Mouse (Mus musculus) neural tube, embryonic 12.5 days (tissue): Measurements from ENCODE around the gene Dcst2. TPM values are rescaled to one million over a fixed set of nuclear protein-coding genes. Genes with fewer than 3 reads are reported as not detected.

Source experiments
- ATAC-seq: fragments of 200-750 bp; cut with Nextera tagmentation; 2 replicates; pipeline ENCODE4 v1.8.0; 2017; ENCODE audit warnings: low read depth, mild to moderate bottlenecking, moderate TSS enrichment, moderate library complexity; ENCODE audit not compliant: low FRiP score
- H3K27ac ChIP-seq: fragments of 300-500 bp; sonication (generic); 2 replicates; pipeline ENCODE4 v1.5.1; 2016
- H3K27me3 ChIP-seq: fragments of 300-500 bp; sonication (generic); replicated peaks from 2 replicates; pipeline ENCODE4 v1.6.1; 2016; ENCODE audit warnings: mild to moderate bottlenecking
- H3K36me3 ChIP-seq: fragments of 300-500 bp; sonication (generic); 2 replicates; pipeline ENCODE4 v1.6.1; 2016; ENCODE audit warnings: mild to moderate bottlenecking
- H3K4me1 ChIP-seq: fragments of 300-500 bp; sonication (generic); 2 replicates; pipeline ENCODE4 v1.6.1; 2016
- H3K4me2 ChIP-seq: fragments of 300-500 bp; sonication (generic); replicated peaks from 2 replicates; pipeline ENCODE4 v1.6.1; 2016; ENCODE audit warnings: mild to moderate bottlenecking
- H3K4me3 ChIP-seq: fragments of 300-500 bp; sonication (generic); 2 replicates; pipeline ENCODE4 v1.5.1; 2016
- H3K9ac ChIP-seq: fragments of 300-500 bp; sonication (generic); 2 replicates; pipeline ENCODE4 v1.6.1; 2016; ENCODE audit warnings: mild to moderate bottlenecking
- H3K9me3 ChIP-seq: fragments of 300-500 bp; sonication (generic); 2 replicates; pipeline ENCODE4 v1.6.1; 2016; ENCODE audit warnings: mild to moderate bottlenecking
- WGBS: fragments of 180-500 bp; shearing (Covaris S2); methylation state at CpG from one replicate; pipeline ENCODE4 v1.1.7; 2016; 5-methylcytosine and 5-hydroxymethylcytosine counted together
- polyA plus RNA-seq: library from polyadenylated mRNA; unstranded; fragments of >200 nt; fragmentation: Nextera tagmentation; extraction: Ambion mirVana; gene quantifications from 2 replicates; pipeline ENCODE4 v1.2.1, GENCODE M21; 2016

Gene Dcst2
- polyA plus RNA-seq = 0.10 and 0.17 TPM in 2 replicates

DNA sequence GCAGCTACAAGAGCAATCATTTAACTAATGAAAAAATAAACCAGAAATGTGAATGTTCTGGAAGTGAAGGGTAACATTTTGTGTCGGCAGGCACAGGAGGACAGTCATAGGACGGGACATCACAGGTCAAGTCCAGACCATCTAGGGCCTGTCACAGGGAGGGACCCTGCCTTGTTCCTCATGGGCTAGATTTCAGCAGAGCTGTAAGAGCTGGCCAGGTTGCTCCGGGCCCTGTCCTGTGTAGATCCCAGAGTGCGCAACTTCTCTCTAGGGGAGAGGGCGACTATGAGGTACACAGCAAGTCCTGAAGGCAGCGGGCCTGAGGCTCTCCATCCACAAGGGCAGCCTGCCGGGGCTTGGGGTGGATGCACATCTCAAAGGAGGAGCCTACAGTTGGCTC is at the start of gene Dcst2:
Dcst2 (plus strand) TSS at position 301 of the 400 bp plus-strand sequence.
- no peak within 1 kb of the TSS for H3K9ac ChIP-seq
- no peak within 1 kb of the TSS for H3K4me2 ChIP-seq
- no peaks in the 10 kb centered on the region for H3K27me3 ChIP-seq
- 84% methylated on average over 7 of the region's 7 CpGs for WGBS
- H3K4me3 ChIP-seq = no peak within 1 kb of the TSS
- H3K9me3 ChIP-seq = no peaks in the 10 kb centered on the region
- no peak within 1 kb of the TSS for H3K27ac ChIP-seq
- no peak for ATAC-seq
- no peaks in the 10 kb centered on the region for H3K4me1 ChIP-seq
- H3K36me3 ChIP-seq = no peaks in the 10 kb centered on the region

DNA sequence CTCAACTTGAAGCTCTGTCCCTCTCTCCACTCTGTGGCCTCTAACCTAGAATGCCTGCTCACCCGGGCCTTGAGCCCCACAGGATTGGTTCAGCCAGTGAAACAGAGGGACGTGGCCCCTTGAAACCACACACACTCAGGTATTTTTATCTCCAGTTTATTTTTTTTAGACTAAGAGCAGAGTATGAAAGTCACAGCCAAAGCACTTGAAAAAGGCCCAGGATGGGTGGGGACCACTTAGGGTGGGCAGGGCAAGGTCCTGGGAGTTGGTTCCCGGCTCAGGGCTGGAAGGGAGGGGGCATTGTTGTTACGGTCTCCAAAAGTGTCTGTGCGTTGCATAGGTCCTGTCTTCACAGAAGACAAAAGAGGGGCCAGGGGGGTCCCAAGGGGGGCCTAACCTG is 47.4 kb upstream of the Dcst2 start:
- H3K4me3 ChIP-seq = no peak overlapping the region
- no peak overlapping the region for H3K27ac ChIP-seq
- no peak overlapping the region for H3K9ac ChIP-seq
- H3K36me3 ChIP-seq = peaks cover 21% of the 10 kb centered on the region
- H3K9me3 ChIP-seq = no peaks in the 10 kb centered on the region
- H3K4me2 ChIP-seq = no peak overlapping the region
- 76% methylated on average over 5 of the region's 5 CpGs for WGBS
- H3K27me3 ChIP-seq = peaks cover 27% of the 10 kb centered on the region
- H3K4me1 ChIP-seq = peaks cover 46% of the 10 kb centered on the region
- no peak for ATAC-seq

DNA sequence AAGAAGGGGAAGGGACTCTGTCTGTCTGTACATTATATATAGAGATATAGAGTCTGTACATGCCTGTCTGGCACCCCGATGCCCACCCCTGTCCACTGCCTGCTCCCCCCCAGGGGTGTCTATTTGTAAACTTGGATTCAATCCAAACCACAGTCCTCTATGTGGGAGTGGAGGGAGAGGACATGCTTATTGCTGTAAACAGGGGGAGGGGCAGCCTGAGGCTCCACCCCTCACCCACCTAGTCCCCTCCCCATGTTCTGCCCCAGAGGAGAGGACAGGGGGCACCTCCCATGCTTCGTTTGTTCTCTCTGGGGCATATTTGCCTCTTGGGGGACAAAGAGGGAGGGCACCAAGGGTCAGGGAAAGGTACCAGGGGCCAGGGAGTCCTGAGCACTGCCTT is 47.0 kb upstream of the Dcst2 start:
- Histone ChIP-seq H3K9me3 (no peaks in the 10 kb centered on the region), H3K27me3 (peaks cover 30% of the 10 kb centered on the region), H3K4me3 (no peak overlapping the region), H3K4me1 (peaks cover 51% of the 10 kb centered on the region), H3K4me2 (peak overlapping the region; percentile 61), H3K9ac (no peak overlapping the region), H3K27ac (no peak overlapping the region), H3K36me3 (peaks cover 21% of the 10 kb centered on the region)
- WGBS = 37% methylated on average over 2 of the region's 2 CpGs
- ATAC-seq = no peak

DNA sequence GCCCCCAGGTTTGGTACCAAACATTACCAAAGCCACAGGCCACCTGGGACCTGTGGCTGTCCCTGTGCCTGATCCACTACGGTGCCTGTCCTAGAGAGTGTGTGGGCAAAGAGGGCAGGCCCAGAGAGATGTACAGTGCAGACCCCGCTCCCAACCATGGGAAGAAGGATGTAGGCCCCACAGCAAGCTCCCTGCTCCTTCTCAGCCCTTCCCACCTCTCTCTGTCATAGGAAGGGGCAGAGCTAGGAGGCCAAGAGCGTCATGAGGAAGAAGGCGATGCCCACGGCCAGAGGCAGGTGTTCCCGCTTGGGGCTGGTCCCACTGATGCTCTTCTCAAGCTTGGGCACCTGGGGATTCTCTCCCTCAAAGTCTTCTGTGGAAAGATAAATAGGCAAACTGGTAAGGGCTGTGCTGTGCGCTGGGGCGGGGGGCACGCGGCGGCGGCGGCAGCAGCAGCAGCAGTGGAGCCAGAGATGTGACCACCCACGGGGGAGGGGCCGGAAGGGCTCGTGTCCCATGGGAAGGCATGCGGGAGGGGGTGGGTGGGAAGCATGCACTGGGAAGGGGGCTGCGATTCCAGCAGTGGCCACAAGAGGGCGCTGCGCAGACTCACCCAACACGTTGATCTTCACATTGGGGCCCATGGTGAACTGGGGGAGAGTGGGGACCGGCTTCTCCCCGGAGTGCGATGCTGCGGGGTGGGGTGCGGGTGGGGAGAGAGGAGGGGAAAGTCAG is 46.4 kb upstream of the Dcst2 start:
- H3K4me2 ChIP-seq = peak overlapping the region; percentile 61
- H3K9me3 ChIP-seq = no peaks in the 10 kb centered on the region
- H3K27ac ChIP-seq = no peak overlapping the region
- H3K9ac ChIP-seq = peak overlapping the region; percentile 48; the same call in 1 of the 2 replicates
- H3K4me1 ChIP-seq = peaks cover 57% of the 10 kb centered on the region
- ATAC-seq = peak; percentile 12; the same call in 1 of the 2 replicates
- peaks cover 32% of the 10 kb centered on the region for H3K27me3 ChIP-seq
- 4% methylated on average over 26 of the region's 26 CpGs for WGBS
- H3K36me3 ChIP-seq = peaks cover 21% of the 10 kb centered on the region
- peak overlapping the region; percentile 24 for H3K4me3 ChIP-seq

DNA sequence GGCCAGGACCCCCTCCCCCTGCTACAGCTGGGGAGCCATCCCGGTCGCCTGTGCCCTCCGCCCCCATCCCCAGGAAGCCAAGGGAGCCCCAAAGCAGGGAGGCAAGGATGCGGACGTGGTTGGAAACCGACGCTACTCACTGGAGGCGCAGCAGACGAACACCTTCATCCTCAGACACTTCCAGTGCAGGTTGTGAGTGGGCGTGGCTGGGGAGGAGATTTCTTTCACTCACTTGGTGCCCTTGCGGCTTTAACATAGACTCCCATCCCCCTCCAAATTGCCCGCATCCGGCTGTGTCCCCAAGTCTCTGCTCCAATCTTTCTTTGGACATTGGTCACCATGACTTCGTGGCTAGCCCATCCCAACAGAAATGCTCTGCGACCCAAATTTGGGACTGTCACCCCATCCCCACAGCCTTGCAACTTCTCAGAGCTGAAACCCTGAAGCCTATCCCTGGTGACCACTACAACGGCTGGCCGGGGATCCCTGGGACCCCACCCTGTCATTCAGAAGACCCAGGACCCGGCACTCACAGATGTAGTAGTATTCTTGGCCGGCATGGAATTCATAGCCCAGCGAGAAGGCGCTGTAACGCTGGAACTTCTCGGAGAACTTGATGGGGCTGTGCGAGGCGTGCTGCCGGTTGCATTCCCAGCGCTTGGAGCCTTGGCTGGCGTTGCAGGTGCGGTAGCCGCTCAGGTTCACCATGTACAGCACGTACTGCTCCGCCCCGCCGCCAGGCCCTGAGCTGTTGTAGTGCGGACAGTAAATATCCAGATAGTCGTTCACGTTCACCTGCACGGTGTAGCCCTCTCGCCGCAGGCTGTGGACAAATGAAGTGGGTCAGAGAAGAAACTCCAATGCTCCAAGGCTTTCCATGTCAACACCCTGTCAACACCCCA is 45.6 kb upstream of the Dcst2 start:
- Histone ChIP-seq H3K27ac (no peak overlapping the region), H3K9ac (no peak overlapping the region), H3K4me3 (peak overlapping the region; percentile 24), H3K4me2 (peak overlapping the region; percentile 61), H3K36me3 (peaks cover 21% of the 10 kb centered on the region), H3K27me3 (peaks cover 36% of the 10 kb centered on the region), H3K4me1 (peaks cover 65% of the 10 kb centered on the region), H3K9me3 (no peaks in the 10 kb centered on the region)
- ATAC-seq = no peak
- 8% methylated on average over 40 of the region's 40 CpGs for WGBS

DNA sequence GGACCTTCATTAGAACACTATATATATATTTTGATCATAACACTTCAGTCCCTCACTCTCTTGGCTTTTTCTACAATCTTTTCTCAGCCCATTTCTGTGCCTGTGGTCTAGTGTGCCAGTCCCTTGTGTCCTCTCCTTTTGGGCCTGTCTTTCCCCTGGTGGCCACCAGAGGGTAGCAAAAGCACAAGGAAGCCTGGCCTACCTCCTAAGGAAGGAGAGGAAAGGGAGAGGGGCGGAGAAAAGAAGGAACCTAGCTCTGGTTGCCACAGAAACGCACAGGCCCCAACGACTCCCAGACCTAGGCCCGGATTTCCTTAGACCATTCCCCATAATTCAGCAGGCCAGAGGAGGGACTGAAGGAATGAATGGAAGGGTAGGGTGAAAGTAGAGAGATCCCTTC is 44.9 kb upstream of the Dcst2 start:
- Histone ChIP-seq H3K4me1 (peaks cover 71% of the 10 kb centered on the region), H3K27me3 (peaks cover 36% of the 10 kb centered on the region), H3K4me2 (peak overlapping the region; percentile 61), H3K27ac (no peak overlapping the region), H3K9me3 (no peaks in the 10 kb centered on the region), H3K9ac (0 out of 2 replicates have a peak overlapping the region, but pooled peaks have one; percentile 26), H3K36me3 (peaks cover 21% of the 10 kb centered on the region), H3K4me3 (no peak overlapping the region)
- WGBS = 1% methylated on average over 4 of the region's 4 CpGs
- ATAC-seq = peak; percentile 15; the same call in 1 of the 2 replicates

DNA sequence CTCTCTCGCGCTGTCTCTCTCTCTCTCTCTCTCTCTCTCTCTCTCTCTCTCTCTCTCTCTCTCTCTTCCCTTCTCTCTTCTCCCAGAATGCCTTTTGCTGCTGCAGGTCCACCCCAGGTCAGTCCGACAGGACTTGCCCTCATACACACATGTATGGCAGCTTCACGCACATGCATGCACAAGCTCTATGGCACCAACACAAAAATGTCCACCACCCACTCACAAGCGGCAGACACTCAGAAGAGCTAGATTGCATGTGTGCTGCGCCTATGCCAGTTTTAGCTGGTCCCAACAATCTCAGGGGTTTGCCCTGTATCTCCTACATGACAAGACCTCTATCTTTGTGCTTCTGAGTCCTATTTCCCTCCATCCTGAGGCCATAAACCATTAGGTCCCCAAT is 44.5 kb upstream of the Dcst2 start:
- peaks cover 72% of the 10 kb centered on the region for H3K4me1 ChIP-seq

DNA sequence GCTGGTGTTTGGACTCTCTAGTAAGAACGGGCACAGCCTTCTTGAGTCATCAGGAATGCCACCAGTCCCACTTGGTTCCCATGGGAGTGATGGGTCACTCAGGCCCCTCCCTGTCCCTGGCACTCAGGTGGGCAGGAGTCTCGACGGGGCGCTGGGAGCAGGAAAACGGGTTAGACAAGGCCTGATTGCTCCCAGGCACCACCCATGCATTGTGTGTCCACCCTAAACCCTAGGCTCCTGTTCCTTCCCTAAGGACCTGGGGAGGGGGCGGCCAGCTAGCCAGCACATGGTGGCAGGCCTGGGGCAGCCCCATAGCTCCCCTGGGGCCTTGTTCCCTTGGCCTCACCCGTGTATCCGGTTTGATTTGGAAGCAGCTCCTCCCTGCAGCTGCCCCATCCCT is 43.5 kb upstream of the Dcst2 start:
- Histone ChIP-seq H3K36me3 (peaks cover 21% of the 10 kb centered on the region), H3K4me2 (peak overlapping the region; percentile 20), H3K27me3 (peaks cover 36% of the 10 kb centered on the region), H3K4me1 (peaks cover 78% of the 10 kb centered on the region), H3K27ac (no peak overlapping the region), H3K4me3 (no peak overlapping the region), H3K9ac (no peak overlapping the region), H3K9me3 (no peaks in the 10 kb centered on the region)
- 74% methylated on average over 8 of the region's 8 CpGs for WGBS
- no peak for ATAC-seq

More for the DNA sequence above, 44.5 kb upstream of the Dcst2 start:
- Histone ChIP-seq H3K27me3 (peaks cover 36% of the 10 kb centered on the region), H3K9me3 (no peaks in the 10 kb centered on the region), H3K36me3 (peaks cover 21% of the 10 kb centered on the region), H3K9ac (0 out of 2 replicates have a peak overlapping the region, but pooled peaks have one; percentile 26), H3K4me2 (peak overlapping the region; percentile 61), H3K4me3 (no peak overlapping the region), H3K27ac (no peak overlapping the region)
- no peak for ATAC-seq
- 53% methylated on average over 6 of the region's 6 CpGs for WGBS

DNA sequence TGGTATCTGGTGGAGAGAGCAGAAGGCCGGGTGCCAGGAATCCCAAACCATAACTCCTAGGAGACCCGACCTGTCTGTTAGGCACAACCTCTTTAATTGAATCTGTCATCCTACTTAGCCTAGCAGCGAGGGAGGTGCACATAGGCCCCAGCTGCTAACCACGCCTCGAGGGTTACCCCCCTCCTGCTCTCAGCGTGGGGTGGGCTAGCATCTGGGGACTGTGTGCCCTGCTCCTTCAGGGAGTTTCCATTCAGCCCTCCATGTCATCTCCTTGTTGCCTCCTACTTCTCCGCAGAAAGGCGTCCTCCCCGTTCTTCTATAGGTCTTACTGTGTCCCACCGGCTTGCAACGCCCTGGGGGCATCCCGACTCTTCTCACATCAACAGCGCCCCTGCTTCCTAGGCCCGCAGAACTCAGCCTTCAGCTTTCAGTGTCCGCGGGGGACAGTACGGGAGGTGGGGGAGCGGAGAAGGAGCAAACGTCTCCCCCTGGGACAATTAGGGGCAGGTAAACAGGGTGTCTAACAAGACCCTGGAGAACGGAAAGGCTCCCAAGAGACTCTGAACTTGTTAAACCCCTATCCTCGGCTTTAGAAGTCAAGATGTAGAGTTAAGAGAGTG is 42.7 kb upstream of the Dcst2 start:
- WGBS = 8% methylated on average over 21 of the region's 21 CpGs
- peak overlapping the region; percentile 91; the same call in 1 of the 2 replicates for H3K9ac ChIP-seq
- peaks cover 16% of the 10 kb centered on the region for H3K36me3 ChIP-seq
- ATAC-seq = no peak
- H3K4me3 ChIP-seq = peak overlapping the region; percentile 75
- H3K27me3 ChIP-seq = peaks cover 36% of the 10 kb centered on the region
- peaks cover 78% of the 10 kb centered on the region for H3K4me1 ChIP-seq
- H3K4me2 ChIP-seq = peak overlapping the region; percentile 85
- H3K9me3 ChIP-seq = no peaks in the 10 kb centered on the region
- H3K27ac ChIP-seq = peak overlapping the region; percentile 46; the same call in 1 of the 2 replicates

DNA sequence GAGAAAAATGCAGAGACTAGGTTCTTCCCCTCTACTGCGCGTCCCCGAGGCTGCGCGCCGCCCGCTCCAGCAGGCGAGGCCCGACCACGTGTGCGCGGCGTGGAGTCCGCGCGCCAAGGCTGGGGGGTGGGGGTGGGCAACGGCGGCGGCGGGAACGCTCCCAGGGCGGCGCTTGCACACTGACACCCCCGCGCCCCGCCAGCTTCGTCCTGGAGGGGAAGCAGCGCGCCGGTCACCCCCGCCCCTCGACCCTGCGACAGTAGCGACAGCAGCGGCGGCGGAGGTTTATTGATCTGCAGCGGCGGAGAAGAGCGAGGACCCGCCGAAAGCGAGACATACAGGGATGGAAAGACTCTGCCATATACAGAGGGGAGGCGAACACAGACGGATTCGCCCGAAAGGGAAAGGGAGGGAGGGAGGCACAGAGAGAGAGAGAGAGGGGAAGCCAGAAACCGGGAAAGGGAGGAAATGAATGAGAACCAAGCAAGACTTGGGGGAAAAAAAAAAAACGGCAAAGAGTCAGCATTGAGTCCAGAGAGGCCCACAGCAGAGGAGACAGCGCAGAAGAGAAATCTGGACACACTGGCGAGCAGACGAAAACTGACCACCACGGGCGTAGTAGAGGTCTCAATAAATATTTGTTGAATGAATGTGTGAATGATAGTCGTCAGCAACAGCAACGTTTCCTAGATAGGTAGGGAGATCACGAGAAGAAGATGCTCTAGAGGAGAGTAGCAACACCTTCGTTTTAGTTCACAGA is 42.0 kb upstream of the Dcst2 start:
- Histone ChIP-seq H3K36me3 (peaks cover 10% of the 10 kb centered on the region), H3K9me3 (no peaks in the 10 kb centered on the region), H3K9ac (peak overlapping the region; percentile 91), H3K4me1 (peaks cover 77% of the 10 kb centered on the region), H3K27me3 (peaks cover 36% of the 10 kb centered on the region), H3K27ac (peak overlapping the region; percentile 46), H3K4me2 (peak overlapping the region; percentile 85), H3K4me3 (peak overlapping the region; percentile 75)
- 3% methylated on average over 58 of the region's 58 CpGs for WGBS
- no peak for ATAC-seq

DNA sequence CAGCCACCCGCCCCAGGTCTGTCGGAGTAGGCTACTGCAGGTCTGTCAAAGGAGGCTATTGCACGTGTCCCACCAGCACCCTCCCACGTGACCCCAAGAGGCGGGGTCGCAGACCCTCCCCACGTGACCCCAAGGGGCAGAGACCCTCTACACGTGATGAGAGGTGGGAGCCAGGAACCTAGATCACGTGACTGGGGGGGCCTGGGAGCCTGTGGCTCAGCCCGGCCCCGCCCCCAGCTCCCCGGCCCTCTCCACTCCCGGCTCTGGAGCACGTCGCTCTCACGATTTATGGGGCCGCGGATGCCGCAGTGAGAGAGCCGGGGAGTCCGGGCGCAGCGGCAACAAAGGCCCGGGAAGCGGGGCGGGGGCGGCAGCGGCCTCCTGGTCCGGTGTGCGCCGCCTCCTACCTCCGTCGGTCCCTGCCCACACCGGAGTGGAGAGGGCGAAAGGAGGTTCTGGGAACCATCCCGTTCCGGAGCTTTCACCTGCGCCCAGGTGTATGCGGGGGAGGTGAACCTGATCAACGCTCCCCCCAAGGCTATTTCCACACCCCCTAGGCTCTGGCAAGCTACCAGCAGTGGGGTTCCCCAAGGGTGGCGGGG is 41.1 kb upstream of the Dcst2 start:
- Histone ChIP-seq H3K4me1 (peaks cover 68% of the 10 kb centered on the region), H3K27ac (peak overlapping the region; percentile 94), H3K4me3 (peak overlapping the region; percentile 75), H3K36me3 (peaks cover 2% of the 10 kb centered on the region; the same call in 1 of the 2 replicates), H3K27me3 (peaks cover 36% of the 10 kb centered on the region), H3K9me3 (no peaks in the 10 kb centered on the region), H3K9ac (peak overlapping the region; percentile 91), H3K4me2 (peak overlapping the region; percentile 85)
- peak; percentile 44 for ATAC-seq
- WGBS = under 1% methylated on average over 41 of the region's 41 CpGs
